In genomic region chr9:75072361-75072760, GRCm38 (mm10) we compare ENCODE assay signal across 8 mouse cellular contexts. TPM values are rescaled to one million over a fixed set of nuclear protein-coding genes. Genes with fewer than 3 reads are reported as not detected.
DNase-seq lines count a peak whose midpoint lies in the region; ATAC-seq and TF ChIP-seq lines count a peak whose summit lies in the region.

No protein-coding gene starts in this region.

- no peak for DNase-seq in kidney, postnatal 0 days (ENCODE audit: low spot score)
- DNase-seq in kidney, adult 9 months = no peak
- peak; percentile 8 for DNase-seq in embryonic facial prominence, embryonic 11.5 days (ENCODE audit: low spot score)
- DNase-seq in induced T-regulatory cell, adult 2 months (ENCODE audit: low read depth) = peak; percentile 22
- DNase-seq in midbrain, postnatal 0 days (ENCODE audit: low spot score) = no peak
- no peak for DNase-seq in right cerebral cortex, postnatal 4 days
- no peak for DNase-seq in right cerebral cortex, postnatal 36 days (ENCODE audit: low spot score in 2 of 2)
- no peak for DNase-seq in right cerebral cortex, postnatal 25 days

- peak overlapping the region; percentile 92 for H3K4me2 ChIP-seq in kidney, postnatal 0 days (ENCODE audit: low read length)
- peak overlapping the region; percentile 92 for H3K4me2 ChIP-seq in embryonic facial prominence, embryonic 11.5 days (ENCODE audit: low read depth, low read length)
- H3K4me2 ChIP-seq in midbrain, postnatal 0 days (ENCODE audit: low read depth, low read length, poor library complexity, severe bottlenecking) = peak overlapping the region; percentile 78

- ATAC-seq in kidney, postnatal 0 days (replicated peaks; ENCODE audit: low FRiP score, low read depth) = no peak
- ATAC-seq in embryonic facial prominence, embryonic 11.5 days (replicated peaks; ENCODE audit: insufficient number of reproducible peaks, low FRiP score, low TSS enrichment, low read depth) = no peak
- no peak for ATAC-seq in midbrain, postnatal 0 days (ENCODE audit: low FRiP score)

- no peaks in the 10 kb centered on the region for H3K9me3 ChIP-seq in kidney, postnatal 0 days (replicated peaks; ENCODE audit: low read length)
- no peaks in the 10 kb centered on the region for H3K9me3 ChIP-seq in embryonic facial prominence, embryonic 11.5 days (replicated peaks; ENCODE audit: control insufficient read depth, low read length)
- H3K9me3 ChIP-seq in midbrain, postnatal 0 days (ENCODE audit: low read length) = no peaks in the 10 kb centered on the region

- no peak overlapping the region for H3K9ac ChIP-seq in kidney, postnatal 0 days (ENCODE audit: low read depth, low read length)
- H3K9ac ChIP-seq in embryonic facial prominence, embryonic 11.5 days (replicated peaks; ENCODE audit: low read length) = peak overlapping the region; percentile 92
- peak overlapping the region; percentile 98 for H3K9ac ChIP-seq in midbrain, postnatal 0 days (replicated peaks; ENCODE audit: low read length, poor library complexity, severe bottlenecking)

- no peak for TF ChIP-seq CTCF in kidney, postnatal 0 days (IDR thresholded peaks at IDR 0.05; ENCODE audit: low read depth)
- no peak for TF ChIP-seq CTCF in midbrain, postnatal 0 days (IDR thresholded peaks at IDR 0.05)

- 0 out of 2 replicates have a peak, but pooled peaks cover 4% of the 10 kb centered on the region for H3K4me1 ChIP-seq in kidney, postnatal 0 days (replicated peaks; ENCODE audit: insufficient read depth, low read length)
- H3K4me1 ChIP-seq in embryonic facial prominence, embryonic 11.5 days (ENCODE audit: control insufficient read depth, insufficient read depth, low read length) = no peaks in the 10 kb centered on the region
- H3K4me1 ChIP-seq in midbrain, postnatal 0 days (ENCODE audit: insufficient read depth, low read length) = peaks cover 9% of the 10 kb centered on the region

- no peak overlapping the region for H3K27ac ChIP-seq in kidney, postnatal 0 days
- no peak overlapping the region for H3K27ac ChIP-seq in embryonic facial prominence, embryonic 11.5 days (replicated peaks; ENCODE audit: low read depth, low read length)
- peak overlapping the region; percentile 96; the same call in 1 of the 2 replicates for H3K27ac ChIP-seq in midbrain, postnatal 0 days (ENCODE audit: low read depth, low read length)

- peak overlapping the region; percentile 74; the same call in 1 of the 2 replicates for H3K4me3 ChIP-seq in kidney, postnatal 0 days (replicated peaks; ENCODE audit: low read depth, low read length)
- H3K4me3 ChIP-seq in embryonic facial prominence, embryonic 11.5 days (ENCODE audit: low read depth, low read length) = peak overlapping the region; percentile 88
- H3K4me3 ChIP-seq in midbrain, postnatal 0 days (ENCODE audit: low read depth, low read length) = peak overlapping the region; percentile 74

- 42% methylated on average over 3 of the region's 3 CpGs for WGBS in kidney, postnatal 0 days
- WGBS in embryonic facial prominence, embryonic 11.5 days = 20% methylated on average over 3 of the region's 3 CpGs
- 9% methylated on average over 3 of the region's 3 CpGs for WGBS in midbrain, postnatal 0 days

- H3K27me3 ChIP-seq in kidney, postnatal 0 days (ENCODE audit: insufficient read depth, low read length) = no peaks in the 10 kb centered on the region
- no peaks in the 10 kb centered on the region for H3K27me3 ChIP-seq in embryonic facial prominence, embryonic 11.5 days (ENCODE audit: control insufficient read depth, insufficient read depth, low read length)
- no peaks in the 10 kb centered on the region for H3K27me3 ChIP-seq in midbrain, postnatal 0 days (ENCODE audit: insufficient read depth, low read length)

- no peaks in the 10 kb centered on the region for H3K36me3 ChIP-seq in kidney, postnatal 0 days (ENCODE audit: insufficient read depth, low read length)
- H3K36me3 ChIP-seq in embryonic facial prominence, embryonic 11.5 days (replicated peaks; ENCODE audit: control insufficient read depth, insufficient read depth, low read depth, low read length) = no peaks in the 10 kb centered on the region
- no peaks in the 10 kb centered on the region for H3K36me3 ChIP-seq in midbrain, postnatal 0 days (ENCODE audit: insufficient read depth, low read length)

RNA-seq across cellular contexts. Expression of gene Myo5a, which starts 1.5 kb away (rescaled TPM):
- 11.8 and 13.5 TPM in 2 replicates for polyA plus RNA-seq in kidney, postnatal 0 days (2015; fragmentation: Nextera tagmentation; extraction: Ambion mirVana)
- polyA plus RNA-seq in embryonic facial prominence, embryonic 11.5 days (2014; fragmentation: Nextera tagmentation; extraction: Ambion mirVana) = 23.5 and 25.3 TPM in 2 replicates
- total RNA-seq in midbrain, postnatal 0 days (2014; rRNA removed) = 125 and 160 TPM in 2 replicates
- 32.1 and 37.8 TPM in 2 replicates for polyA plus RNA-seq in midbrain, postnatal 0 days (2015; fragmentation: Nextera tagmentation; extraction: Ambion mirVana)

RNA-seq across cellular contexts. Expression of gene Arpp19, which starts 34.9 kb away (rescaled TPM):
- 360 and 366 TPM in 2 replicates for polyA plus RNA-seq in kidney, postnatal 0 days (2015; fragmentation: Nextera tagmentation; extraction: Ambion mirVana)
- 367 and 386 TPM in 2 replicates for polyA plus RNA-seq in embryonic facial prominence, embryonic 11.5 days (2014; fragmentation: Nextera tagmentation; extraction: Ambion mirVana)
- 94.0 and 96.9 TPM in 2 replicates for total RNA-seq in midbrain, postnatal 0 days (2014; rRNA removed)
- 188 and 192 TPM in 2 replicates for polyA plus RNA-seq in midbrain, postnatal 0 days (2015; fragmentation: Nextera tagmentation; extraction: Ambion mirVana)

Comparison
In these comparisons a context has a peak if more than half of its experiments do, and no peak if none do; other contexts are left out.
1. DNase-seq: peak in embryonic facial prominence, embryonic 11.5 days (single experiment) and induced T-regulatory cell, adult 2 months (single experiment); none in kidney, postnatal 0 days (single experiment), kidney, adult 9 months (single experiment), midbrain, postnatal 0 days (single experiment), right cerebral cortex, postnatal 4 days (single experiment), right cerebral cortex, postnatal 36 days (0 of 2) and right cerebral cortex, postnatal 25 days (single experiment).
2. Peak in every context shown above with its lines, with median percentiles within 50 percentile points of each other: H3K4me2 ChIP-seq and H3K4me3 ChIP-seq.